Mouse (Mus musculus): ENCODE results near the gene Tssk6.
A peak's percentile ranks its signal among the peaks of the same experiment; 100 is the strongest.

GRCm38 (mm10) chr8:69901484-69902162 is 361 bp upstream of the Tssk6 start:
- TF ChIP-seq CTCF (IDR thresholded peaks at IDR 0.05; ENCODE audit: low read depth): peak; percentile 77
- peak; percentile 54; the same call in 1 of the 2 replicates for TF ChIP-seq EP300 (IDR thresholded peaks at IDR 0.05; ENCODE audit: low read depth)

All from liver, postnatal 0 days (tissue).